Mouse (Mus musculus): ENCODE results near the gene Aph1a.
A peak's percentile ranks its signal among the peaks of the same experiment; 100 is the strongest.

- TF ChIP-seq CTCF (IDR thresholded peaks at IDR 0.05; ENCODE audit: low read depth, low read length) (peak; percentile 9), EP300 (IDR thresholded peaks at IDR 0.05; ENCODE audit: insufficient read depth, low read depth, low read length) (no peak), POLR2A (IDR thresholded peaks at IDR 0.05; ENCODE audit: insufficient read depth, low read length) (no peak)
Measured at GRCm38 (mm10) chr3:95861216-95861615, 32.6 kb upstream of the Aph1a start.
